Comparison of ENCODE assay signal across 12 mouse cellular contexts in genomic region chr1:164862946-164863883, GRCm38 (mm10).
DNase-seq lines count a peak whose midpoint lies in the region; ATAC-seq and TF ChIP-seq lines count a peak whose summit lies in the region.
"Had no signal": no experiment of that assay in that cellular context is flagged by ENCODE, and none has a peak within 500 bp of the region (broad histone marks: within the 10 kb centered on the region; RNA-seq: fewer than 3 reads in every experiment).

No protein-coding gene starts in this region.

- H3K9ac ChIP-seq in hindbrain, embryonic 16.5 days (ENCODE audit: low read depth, low read length): no peak overlapping the region

- no peak for TF ChIP-seq CTCF in Patski (IDR thresholded peaks at IDR 0.05)

- POLR2A ChIA-PET in Patski (lab: Charles Lee): no interaction called here

- H3K4me3 ChIP-seq in hindbrain, embryonic 16.5 days (ENCODE audit: low read length): no peak overlapping the region

- no peaks in the 10 kb centered on the region for H3K27me3 ChIP-seq in Patski
- H3K27me3 ChIP-seq in hindbrain, embryonic 16.5 days (replicated peaks; ENCODE audit: control insufficient read depth, insufficient read depth, low read length): no peaks in the 10 kb centered on the region

- ATAC-seq in Patski: peak; percentile 86
- ATAC-seq in hindbrain, embryonic 16.5 days: peak; percentile 69
- ATAC-seq in activated CD4-positive, CD25-positive, alpha-beta regulatory T cell, adult 4 months: no peak

- H3K4me2 ChIP-seq in hindbrain, embryonic 16.5 days (ENCODE audit: low read length): no peak overlapping the region
- H3K4me2 ChIP-seq: midbrain, embryonic 11.5 days had no signal

- no peak overlapping the region for H3K27ac ChIP-seq in hindbrain, embryonic 16.5 days (ENCODE audit: low read depth, low read length)

- CTCF ChIA-PET in Patski (lab: Charles Lee): interaction anchor here (0.9 to 1.7 kb wide), 7 partner anchors 9 to 232 kb away, joined by 3 to 6 read pairs (median 3); no protein-coding TSS in a partner anchor

- 47% methylated on average over 12 of the region's 12 CpGs for WGBS in hindbrain, embryonic 16.5 days

- no peaks in the 10 kb centered on the region for H3K9me3 ChIP-seq in hindbrain, embryonic 16.5 days (ENCODE audit: control insufficient read depth, low read length)

- peak; percentile 23 to 49 for DNase-seq in kidney, postnatal 36 days
- DNase-seq in kidney, adult 18-20 months: no peak
- DNase-seq in Patski (ENCODE audit: low read depth, low spot score): no peak
- peak; percentile 57 to 69 for DNase-seq in cerebellum, adult 18-20 months
- DNase-seq in T-cell, adult 2 months (ENCODE audit: low spot score): no peak
- no peak for DNase-seq in gastrocnemius, postnatal 10 days
- DNase-seq: adrenal gland, adult 2 months; heart, postnatal 36 days; thymus, adult 2 months had no signal

- in situ Hi-C loops in Patski (cut with MboI; ENCODE audit: low pct_unique_long_range_greater_than_20kb): no loop called here

- H3K36me3 ChIP-seq in hindbrain, embryonic 16.5 days (ENCODE audit: control insufficient read depth, insufficient read depth, low read length): no peaks in the 10 kb centered on the region

- H3K4me1 ChIP-seq in hindbrain, embryonic 16.5 days (ENCODE audit: control insufficient read depth, insufficient read depth, low read depth, low read length): peaks cover 5% of the 10 kb centered on the region; the same call in 1 of the 2 replicates

Comparison
In these comparisons a context has a peak if more than half of its experiments do, and no peak if none do; other contexts are left out.
1. DNase-seq: peak in kidney, postnatal 36 days (2 of 2) and cerebellum, adult 18-20 months (2 of 2); none in kidney, adult 18-20 months (single experiment), Patski (single experiment), T-cell, adult 2 months (single experiment) and gastrocnemius, postnatal 10 days (single experiment).